ENCODE assay signal across 8 mouse cellular contexts in the genomic region with DNA sequence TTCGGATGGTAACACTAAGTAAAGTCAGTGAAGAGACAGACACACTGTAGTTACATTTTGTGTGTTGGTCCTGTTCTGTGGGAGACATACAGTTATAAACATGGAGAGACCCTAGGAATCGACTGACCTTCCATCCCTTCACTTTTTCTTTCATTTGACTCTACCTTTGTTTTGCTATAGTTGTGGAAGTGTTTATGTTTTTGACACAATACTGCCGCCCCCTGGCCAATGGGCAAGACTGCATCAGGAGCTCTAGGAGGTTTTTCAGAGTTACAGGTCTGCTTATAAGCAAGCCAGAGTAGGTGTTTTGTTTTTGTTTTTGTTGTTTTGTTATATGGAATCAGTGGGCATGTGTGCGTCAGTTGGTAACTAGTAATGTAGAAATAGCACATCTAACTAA.
DNase-seq lines count a peak whose midpoint lies in the region; ATAC-seq lines count a peak whose summit lies in the region.

No protein-coding gene starts in this region.

- peak; percentile 91 for DNase-seq in midbrain, embryonic 11.5 days (ENCODE audit: low spot score, missing footprints)
- peak; percentile 60 to 86 for DNase-seq in adrenal gland, adult (ENCODE audit: inconsistent age in 2 of 2, low spot score in 1 of 2)
- DNase-seq in embryo, embryonic 10.5 days (ENCODE audit: low spot score): peak; percentile 83
- peak; percentile 26 for DNase-seq in hindlimb bud, embryonic 11.5 days (ENCODE audit: extremely low spot score, low read depth, low spot score)
- DNase-seq in limb, embryonic 11.5 days (ENCODE audit: low spot score): peak; percentile 76
- DNase-seq in retina, postnatal 1 day: peak; percentile 80
- peak; percentile 54 for DNase-seq in urinary bladder, postnatal 25 days (ENCODE audit: low spot score)

- H3K27me3 ChIP-seq in midbrain, embryonic 11.5 days (ENCODE audit: control insufficient read depth, insufficient read depth, low read length): no peaks in the 10 kb centered on the region
- no peaks in the 10 kb centered on the region for H3K27me3 ChIP-seq in midbrain, embryonic 15.5 days (replicated peaks)
- no peaks in the 10 kb centered on the region for H3K27me3 ChIP-seq in limb, embryonic 11.5 days (ENCODE audit: control insufficient read depth, insufficient read depth, low read length)

- H3K9ac ChIP-seq in midbrain, embryonic 11.5 days (ENCODE audit: low read length): no peak overlapping the region
- no peak overlapping the region for H3K9ac ChIP-seq in midbrain, embryonic 15.5 days
- H3K9ac ChIP-seq in limb, embryonic 11.5 days (ENCODE audit: low read length): no peak overlapping the region

- H3K4me3 ChIP-seq in midbrain, embryonic 11.5 days (ENCODE audit: low read depth, low read length): no peak overlapping the region
- H3K4me3 ChIP-seq in midbrain, embryonic 15.5 days: no peak overlapping the region
- H3K4me3 ChIP-seq in limb, embryonic 11.5 days (ENCODE audit: low read depth, low read length): no peak overlapping the region

- H3K4me1 ChIP-seq in midbrain, embryonic 11.5 days (ENCODE audit: control insufficient read depth, insufficient read depth, low read length): peaks cover 18% of the 10 kb centered on the region
- H3K4me1 ChIP-seq in midbrain, embryonic 15.5 days: peaks cover 29% of the 10 kb centered on the region
- 0 out of 2 replicates have a peak, but pooled peaks cover 2% of the 10 kb centered on the region for H3K4me1 ChIP-seq in limb, embryonic 11.5 days (ENCODE audit: control insufficient read depth, insufficient read depth, low read length)

- H3K36me3 ChIP-seq in midbrain, embryonic 11.5 days (ENCODE audit: control insufficient read depth, insufficient read depth, low read length): peaks cover under 1% of the 10 kb centered on the region; the same call in 1 of the 2 replicates
- 0 out of 2 replicates have a peak, but pooled peaks cover 2% of the 10 kb centered on the region for H3K36me3 ChIP-seq in midbrain, embryonic 15.5 days (replicated peaks)
- H3K36me3 ChIP-seq in limb, embryonic 11.5 days (ENCODE audit: control insufficient read depth, insufficient read depth, low read length): no peaks in the 10 kb centered on the region

- H3K9me3 ChIP-seq in midbrain, embryonic 11.5 days (ENCODE audit: control insufficient read depth, low read length): no peaks in the 10 kb centered on the region
- H3K9me3 ChIP-seq in midbrain, embryonic 15.5 days: no peaks in the 10 kb centered on the region
- no peaks in the 10 kb centered on the region for H3K9me3 ChIP-seq in limb, embryonic 11.5 days (ENCODE audit: control insufficient read depth, low read length)

- ATAC-seq in midbrain, embryonic 11.5 days (ENCODE audit: low FRiP score): no peak
- no peak for ATAC-seq in midbrain, embryonic 15.5 days (replicated peaks)
- ATAC-seq in limb, embryonic 11.5 days (ENCODE audit: insufficient number of reproducible peaks, low FRiP score, low TSS enrichment, low read depth): no peak

- WGBS in midbrain, embryonic 11.5 days: 40% methylated on average over 4 of the region's 4 CpGs
- WGBS in midbrain, embryonic 15.5 days: 33% methylated on average over 4 of the region's 4 CpGs
- WGBS in limb, embryonic 11.5 days: 64% methylated on average over 4 of the region's 4 CpGs

- no peak overlapping the region for H3K4me2 ChIP-seq in midbrain, embryonic 11.5 days
- H3K4me2 ChIP-seq in midbrain, embryonic 15.5 days: no peak overlapping the region
- no peak overlapping the region for H3K4me2 ChIP-seq in limb, embryonic 11.5 days (ENCODE audit: low read depth, severe bottlenecking)

- H3K27ac ChIP-seq in midbrain, embryonic 11.5 days (ENCODE audit: low read depth, low read length): no peak overlapping the region
- H3K27ac ChIP-seq in midbrain, embryonic 15.5 days: no peak overlapping the region
- no peak overlapping the region for H3K27ac ChIP-seq in limb, embryonic 11.5 days (replicated peaks; ENCODE audit: low read depth, low read length)

Comparison
In these comparisons a context has a peak if more than half of its experiments do, and no peak if none do; other contexts are left out.
1. DNase-seq: peak in every context shown above with its lines; median percentile 91 in midbrain, embryonic 11.5 days; 83 in embryo, embryonic 10.5 days; 80 in retina, postnatal 1 day; 76 in limb, embryonic 11.5 days; 73 in adrenal gland, adult; 54 in urinary bladder, postnatal 25 days; 26 in hindlimb bud, embryonic 11.5 days.